Mouse (Mus musculus) splenic B cell, adult 2 months (primary cell): Measurements from ENCODE around the gene Unc45a.

Source experiments
- DNase-seq: peaks from one replicate; pipeline ENCODE4 v3.0.0-alpha.2; 2011; ENCODE audit warnings: low read depth, low spot score
- H3K27me3 ChIP-seq: 2 replicates; pipeline ENCODE4 v1.6.1; 2012; ENCODE audit warnings: mild to moderate bottlenecking, low read length, moderate library complexity, mixed read lengths; ENCODE audit not compliant: control insufficient read depth, poor library complexity, insufficient read depth, severe bottlenecking
- H3K36me3 ChIP-seq: 2 replicates; pipeline ENCODE4 v1.6.1; 2012; ENCODE audit warnings: mild to moderate bottlenecking, low read length, moderate library complexity, mixed read lengths; ENCODE audit not compliant: control insufficient read depth, poor library complexity, insufficient read depth, severe bottlenecking

The Unc45a gene

GRCm38 (mm10) chr7:80347670-80348586, 7.1 kb upstream of the Unc45a start:
- no peaks in the 10 kb centered on the region for H3K27me3 ChIP-seq
- no peak for DNase-seq
- H3K36me3 ChIP-seq: peaks cover 4% of the 10 kb centered on the region

GRCm38 (mm10) chr7:80346830-80347229, 6.0 kb upstream of the Unc45a start:
- DNase-seq: no peak
- no peaks in the 10 kb centered on the region for H3K27me3 ChIP-seq
- H3K36me3 ChIP-seq: peaks cover 3% of the 10 kb centered on the region; the same call in 1 of the 2 replicates

DNA sequence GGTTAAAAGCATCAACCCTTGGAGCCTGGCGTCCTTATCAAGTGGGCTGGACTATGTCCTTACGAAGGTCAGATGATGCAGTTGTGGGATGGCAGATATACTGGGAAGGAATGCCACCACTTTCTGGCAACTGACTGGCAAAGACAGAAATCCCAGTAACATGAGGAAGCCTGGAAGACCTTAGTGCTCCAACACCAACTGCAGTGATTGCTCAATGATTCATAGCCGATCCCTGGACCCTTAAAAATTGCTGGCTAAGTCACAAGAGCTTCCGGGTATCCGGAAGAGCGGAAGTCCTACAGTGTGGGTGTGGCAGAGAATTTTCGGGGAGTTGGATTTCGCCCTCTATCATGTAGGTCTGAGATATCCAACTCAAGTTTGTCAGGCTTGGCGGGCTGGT, 5.4 kb upstream of the Unc45a start:
- Histone ChIP-seq H3K27me3 (no peaks in the 10 kb centered on the region), H3K36me3 (peaks cover 3% of the 10 kb centered on the region; the same call in 1 of the 2 replicates)
- DNase-seq: no peak

- Histone ChIP-seq H3K36me3 (no peaks in the 10 kb centered on the region), H3K27me3 (no peaks in the 10 kb centered on the region)
- DNase-seq: peak; percentile 63
Measured at GRCm38 (mm10) chr7:80343270-80344018, 2.6 kb upstream of the Unc45a start.

DNA sequence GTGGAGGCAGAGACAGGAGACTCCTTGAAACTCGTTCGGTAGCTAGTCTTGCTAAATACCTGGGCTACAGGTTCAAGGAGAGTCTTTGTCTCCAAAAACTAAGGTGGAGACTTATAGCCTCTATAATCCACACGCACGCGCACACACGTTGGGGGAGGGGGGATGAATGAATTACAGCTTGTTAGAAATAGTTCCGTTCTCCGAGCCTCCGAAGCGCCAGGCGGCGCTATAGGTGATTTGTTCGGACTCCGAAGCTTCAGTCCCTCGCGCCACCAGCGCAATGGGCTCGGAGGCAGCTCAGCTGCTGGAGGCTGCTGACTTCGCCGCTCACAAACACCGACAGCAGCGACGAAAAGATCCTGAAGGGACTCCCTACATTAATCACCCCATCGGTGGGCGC, 2.1 kb upstream of the Unc45a start, which contains the start of gene Hddc3:
Hddc3 (plus strand) TSS at position 247 of the 400 bp plus-strand sequence.
- Histone ChIP-seq H3K27me3 (no peaks in the 10 kb centered on the region), H3K36me3 (no peaks in the 10 kb centered on the region; the same call in 1 of the 2 replicates)
- DNase-seq: peak; percentile 96

DNA sequence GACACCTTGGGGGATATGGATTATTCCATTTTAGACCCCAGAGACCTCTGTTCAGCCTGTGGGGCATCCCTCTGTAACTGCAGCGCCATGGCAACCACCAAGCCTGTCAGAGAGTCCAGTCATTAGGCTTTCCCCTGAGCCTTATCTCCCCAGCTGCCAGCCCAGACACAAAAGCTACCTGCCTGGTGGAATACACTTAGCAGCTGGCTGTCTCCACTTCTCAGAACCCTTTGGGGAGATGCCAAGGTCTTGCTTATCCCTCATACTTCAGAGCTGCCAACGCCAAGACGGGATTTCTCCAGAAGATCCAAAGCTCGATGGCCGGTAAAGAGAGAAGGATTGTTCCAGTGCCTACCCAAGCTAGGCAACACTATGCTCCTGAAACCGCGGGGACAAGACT, 988 bp upstream of the Unc45a start:
- DNase-seq: no peak
- no peaks in the 10 kb centered on the region for H3K27me3 ChIP-seq

DNA sequence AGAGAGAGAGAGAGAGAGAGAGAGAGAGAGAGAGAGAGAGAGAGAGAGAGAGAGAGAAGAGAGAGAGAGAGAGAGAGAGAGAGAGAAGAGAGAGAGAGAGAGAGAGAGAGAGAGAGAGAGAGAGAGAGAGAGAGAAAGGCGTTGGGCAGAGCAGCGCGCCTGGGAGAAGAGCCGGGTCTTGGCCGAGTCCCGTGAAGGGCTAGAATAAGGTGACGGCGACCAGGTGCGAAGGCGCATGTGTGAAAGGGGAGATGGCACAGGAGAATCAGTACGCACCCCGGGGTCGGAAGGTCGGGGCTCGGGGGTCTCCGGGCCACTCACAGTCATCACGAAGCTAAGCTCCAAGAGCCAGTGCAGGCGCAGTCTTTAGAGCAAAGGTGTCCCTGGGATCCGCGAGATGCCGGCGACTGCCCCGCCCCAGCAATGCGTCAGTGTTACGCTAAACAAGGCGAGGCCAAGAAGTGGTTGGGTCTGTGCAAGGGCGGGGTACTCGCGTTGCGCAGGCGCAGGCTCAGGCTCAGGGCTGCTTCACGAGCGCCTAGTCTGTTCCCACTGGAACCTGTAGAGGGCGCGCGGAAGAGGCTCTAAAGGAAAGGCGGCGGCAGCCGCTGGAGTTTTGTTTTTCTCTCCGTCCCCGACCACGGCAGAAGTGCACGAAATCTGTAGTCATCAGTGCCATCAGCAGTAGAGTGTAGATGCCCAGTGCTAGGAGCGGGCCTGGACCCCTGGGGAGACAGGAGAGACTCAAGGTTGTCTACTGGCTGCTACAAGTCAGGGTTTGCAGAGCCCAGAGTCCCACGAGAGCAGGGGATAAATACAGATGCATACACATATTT, 794 bp downstream of the Unc45a start:
- H3K36me3 ChIP-seq: peaks cover 7% of the 10 kb centered on the region; the same call in 1 of the 2 replicates
- peak; percentile 98 for DNase-seq

More for the DNA sequence above, 988 bp upstream of the Unc45a start:
- no peaks in the 10 kb centered on the region; the same call in 1 of the 2 replicates for H3K36me3 ChIP-seq

GRCm38 (mm10) chr7:80339371-80339770, 1.4 kb downstream of the Unc45a start:
- DNase-seq: peak; percentile 58
- Histone ChIP-seq H3K36me3 (peaks cover 8% of the 10 kb centered on the region; the same call in 1 of the 2 replicates), H3K27me3 (no peaks in the 10 kb centered on the region)

More for the DNA sequence above, 794 bp downstream of the Unc45a start:
- no peaks in the 10 kb centered on the region for H3K27me3 ChIP-seq

GRCm38 (mm10) chr7:80336932-80337331, 3.9 kb downstream of the Unc45a start:
- no peak for DNase-seq
- peaks cover 26% of the 10 kb centered on the region for H3K36me3 ChIP-seq

DNA sequence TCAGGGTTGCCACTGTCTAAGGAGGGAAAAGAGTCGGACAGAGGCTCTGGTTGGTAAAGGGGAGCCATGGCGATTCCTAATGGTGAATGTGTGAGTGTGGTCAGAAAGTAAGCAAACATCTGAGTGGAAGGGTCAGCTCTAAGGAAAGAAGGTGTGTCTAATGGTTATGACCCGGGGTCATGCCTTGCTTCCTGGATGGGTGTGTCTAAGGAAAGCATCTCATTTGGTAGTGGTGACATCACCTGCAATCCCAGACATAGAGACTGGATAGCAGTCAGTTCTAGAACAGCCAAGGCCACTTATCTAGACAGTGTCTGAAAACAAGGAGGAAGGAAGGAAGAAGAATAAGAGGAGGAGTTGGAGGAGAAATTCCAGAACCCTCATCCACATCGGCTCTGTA, 6.0 kb downstream of the Unc45a start:
- H3K36me3 ChIP-seq: peaks cover 40% of the 10 kb centered on the region
- H3K27me3 ChIP-seq: no peaks in the 10 kb centered on the region
- DNase-seq: no peak

More at GRCm38 (mm10) chr7:80336932-80337331, 3.9 kb downstream of the Unc45a start:
- H3K27me3 ChIP-seq: no peaks in the 10 kb centered on the region

DNA sequence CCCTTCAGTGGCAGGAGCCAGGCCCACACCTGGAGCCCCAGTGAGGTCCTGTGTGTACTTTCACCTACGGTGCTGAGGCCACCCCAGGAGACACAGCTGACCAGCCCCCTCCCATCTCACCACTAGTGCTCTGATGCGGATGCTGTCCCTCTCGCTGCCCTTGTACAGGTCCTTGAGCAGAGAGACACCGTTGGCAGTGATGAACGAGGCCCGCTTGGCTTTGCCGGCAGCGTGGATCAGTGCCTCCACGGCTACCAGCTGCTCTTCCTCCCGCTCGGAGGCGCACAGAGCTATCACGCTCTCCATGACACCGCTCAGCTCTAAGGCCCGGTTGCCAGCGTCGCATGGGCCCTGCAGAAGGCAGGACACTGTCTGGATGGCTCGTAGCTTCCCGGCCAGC, 9.4 kb downstream of the Unc45a start:
- peaks cover 50% of the 10 kb centered on the region for H3K36me3 ChIP-seq
- no peak for DNase-seq
- H3K27me3 ChIP-seq: no peaks in the 10 kb centered on the region

- Histone ChIP-seq H3K36me3 (peaks cover 45% of the 10 kb centered on the region), H3K27me3 (no peaks in the 10 kb centered on the region)
- no peak for DNase-seq
Measured at GRCm38 (mm10) chr7:80330278-80330677, 10.5 kb downstream of the Unc45a start.

- no peaks in the 10 kb centered on the region for H3K27me3 ChIP-seq
- H3K36me3 ChIP-seq: peaks cover 19% of the 10 kb centered on the region
- DNase-seq: no peak
Measured at GRCm38 (mm10) chr7:80326076-80326475, 14.7 kb downstream of the Unc45a start.

- Histone ChIP-seq H3K36me3 (peaks cover 12% of the 10 kb centered on the region), H3K27me3 (no peaks in the 10 kb centered on the region)
- no peak for DNase-seq
Measured at GRCm38 (mm10) chr7:80325292-80325868, 15.4 kb downstream of the Unc45a start.
